ENCODE assay signal across 8 mouse cellular contexts in the genomic region with DNA sequence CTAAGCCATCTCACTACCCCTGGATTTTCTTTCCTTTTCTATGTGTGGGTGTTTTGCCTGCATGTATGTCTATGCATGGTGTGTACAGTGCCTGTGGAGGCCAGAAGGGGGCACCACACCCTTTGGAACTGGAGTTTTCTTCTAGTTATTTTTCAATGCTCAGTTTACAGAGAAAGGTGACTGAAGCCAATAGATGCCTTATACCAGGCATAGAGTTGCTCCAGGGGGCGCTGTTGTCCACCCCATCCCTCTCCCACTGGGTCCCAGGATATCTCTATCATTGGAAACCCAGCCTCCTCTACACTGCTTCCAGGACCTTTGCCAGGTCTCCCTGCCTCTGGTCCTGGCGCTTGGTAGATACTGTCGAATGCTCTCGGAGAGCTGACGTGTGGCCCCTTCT.
DNase-seq lines count a peak whose midpoint lies in the region; ATAC-seq and TF ChIP-seq lines count a peak whose summit lies in the region.

No protein-coding gene starts in this region.

- TF ChIP-seq EP300 in liver, embryonic 14.5 days (IDR thresholded peaks at IDR 0.05; ENCODE audit: low read depth), result no peak

- no peaks in the 10 kb centered on the region for H3K36me3 ChIP-seq in embryonic facial prominence, embryonic 10.5 days (replicated peaks)
- no peaks in the 10 kb centered on the region for H3K36me3 ChIP-seq in heart, embryonic 10.5 days
- no peaks in the 10 kb centered on the region for H3K36me3 ChIP-seq in kidney, embryonic 14.5 days (ENCODE audit: control insufficient read depth, insufficient read depth, low read length)
- no peaks in the 10 kb centered on the region for H3K36me3 ChIP-seq in liver, embryonic 14.5 days (replicated peaks; ENCODE audit: control insufficient read depth, insufficient read depth, low read depth)
- no peaks in the 10 kb centered on the region for H3K36me3 ChIP-seq in neural tube, embryonic 15.5 days

- in situ Hi-C loops in Patski (cut with MboI; ENCODE audit: low pct_unique_long_range_greater_than_20kb), result loop anchor here (5.0 to 25.0 kb wide), 2 partner anchors 544 to 874 kb away; no protein-coding TSS in a partner anchor

- no peak overlapping the region for H3K4me3 ChIP-seq in embryonic facial prominence, embryonic 10.5 days
- no peak overlapping the region for H3K4me3 ChIP-seq in heart, embryonic 10.5 days
- no peak overlapping the region for H3K4me3 ChIP-seq in kidney, embryonic 14.5 days (ENCODE audit: low read length)
- H3K4me3 ChIP-seq in liver, embryonic 14.5 days (ENCODE audit: insufficient read depth in 1 of 2, low read depth in 2 of 2, low read length in 2 of 2), result no peak overlapping the region
- H3K4me3 ChIP-seq in neural tube, embryonic 15.5 days (replicated peaks), result no peak overlapping the region

- H3K27ac ChIP-seq in embryonic facial prominence, embryonic 10.5 days (replicated peaks), result no peak overlapping the region
- no peak overlapping the region for H3K27ac ChIP-seq in heart, embryonic 10.5 days
- H3K27ac ChIP-seq in kidney, embryonic 14.5 days (ENCODE audit: low read depth, low read length), result no peak overlapping the region
- no peak overlapping the region for H3K27ac ChIP-seq in liver, embryonic 14.5 days
- H3K27ac ChIP-seq in neural tube, embryonic 15.5 days (replicated peaks), result 0 out of 2 replicates have a peak overlapping the region, but pooled peaks have one; percentile 33

- 66% methylated on average over 5 of the region's 5 CpGs for WGBS in embryonic facial prominence, embryonic 10.5 days
- 47% methylated on average over 5 of the region's 5 CpGs for WGBS in heart, embryonic 10.5 days
- whole genome bisulfite sequencing in kidney, embryonic 14.5 days, result 66% methylated on average over 5 of the region's 5 CpGs
- WGBS in liver, embryonic 14.5 days (ENCODE audit: insufficient replicate concordance), result 29% methylated on average over 5 of the region's 5 CpGs
- WGBS in neural tube, embryonic 15.5 days, result 44% methylated on average over 5 of the region's 5 CpGs

- peak; percentile 20 for DNase-seq in 3134 (ENCODE audit: extremely low read depth, insufficient read length, low spot score)
- peak; percentile 37 for DNase-seq in Patski (ENCODE audit: low read depth, low spot score)
- DNase-seq in embryonic facial prominence, embryonic 10.5 days (ENCODE audit: low spot score), result peak; percentile 71
- peak; percentile 78 for DNase-seq in heart, embryonic 10.5 days (ENCODE audit: low spot score)
- DNase-seq in liver, embryonic 14.5 days (ENCODE audit: low read depth in 3 of 3, low spot score in 3 of 3), result peak; percentile 64 to 71 (median 67)
- DNase-seq in thymus, postnatal 14 days, result peak; percentile 67

- H3K4me1 ChIP-seq in embryonic facial prominence, embryonic 10.5 days, result peaks cover 13% of the 10 kb centered on the region
- peaks cover 42% of the 10 kb centered on the region for H3K4me1 ChIP-seq in heart, embryonic 10.5 days
- H3K4me1 ChIP-seq in kidney, embryonic 14.5 days (ENCODE audit: control insufficient read depth, insufficient read depth, low read length), result peaks cover 10% of the 10 kb centered on the region; the same call in 1 of the 2 replicates
- peaks cover 21 to 39% of the 10 kb centered on the region in 2 experiments for H3K4me1 ChIP-seq in liver, embryonic 14.5 days (replicated peaks; ENCODE audit: control insufficient read depth in 2 of 2, insufficient read depth in 2 of 2, low read length in 1 of 2)
- peaks cover 14% of the 10 kb centered on the region for H3K4me1 ChIP-seq in neural tube, embryonic 15.5 days

- peak; percentile 89 for TF ChIP-seq CTCF in Patski (IDR thresholded peaks at IDR 0.05)
- TF ChIP-seq CTCF in liver, embryonic 14.5 days (IDR thresholded peaks at IDR 0.05; ENCODE audit: low read depth), result peak; percentile 82

- no peaks in the 10 kb centered on the region for H3K9me3 ChIP-seq in embryonic facial prominence, embryonic 10.5 days
- no peaks in the 10 kb centered on the region for H3K9me3 ChIP-seq in heart, embryonic 10.5 days
- no peaks in the 10 kb centered on the region for H3K9me3 ChIP-seq in kidney, embryonic 14.5 days (ENCODE audit: control insufficient read depth, low read length)
- no peaks in the 10 kb centered on the region for H3K9me3 ChIP-seq in liver, embryonic 14.5 days (ENCODE audit: control insufficient read depth, low read length)
- no peaks in the 10 kb centered on the region for H3K9me3 ChIP-seq in neural tube, embryonic 15.5 days (replicated peaks)

- no peak overlapping the region for H3K9ac ChIP-seq in kidney, embryonic 14.5 days (ENCODE audit: low read depth, low read length)
- no peak overlapping the region for H3K9ac ChIP-seq in liver, embryonic 14.5 days (replicated peaks)
- H3K9ac ChIP-seq in neural tube, embryonic 15.5 days (replicated peaks), result no peak overlapping the region

- POLR2A ChIA-PET in Patski (lab: Charles Lee), result no interaction called here

- peak; percentile 82 for ATAC-seq in Patski
- peak; percentile 71 for ATAC-seq in kidney, embryonic 14.5 days (ENCODE audit: low FRiP score, low TSS enrichment)
- ATAC-seq in liver, embryonic 14.5 days (ENCODE audit: insufficient read depth), result peak; percentile 75
- ATAC-seq in neural tube, embryonic 15.5 days (ENCODE audit: low FRiP score), result peak; percentile 53; the same call in 1 of the 2 replicates

- CTCF ChIA-PET in Patski (lab: Charles Lee), result interaction anchor here (0.8 to 1.3 kb wide), 4 partner anchors 17 to 150 kb away, joined by 3 to 4 read pairs (median 3); no protein-coding TSS in a partner anchor

- no peaks in the 10 kb centered on the region for H3K27me3 ChIP-seq in Patski
- no peaks in the 10 kb centered on the region for H3K27me3 ChIP-seq in embryonic facial prominence, embryonic 10.5 days (replicated peaks; ENCODE audit: low read depth, poor library complexity, severe bottlenecking)
- H3K27me3 ChIP-seq in heart, embryonic 10.5 days (ENCODE audit: insufficient read depth, poor library complexity, severe bottlenecking), result no peaks in the 10 kb centered on the region
- H3K27me3 ChIP-seq in kidney, embryonic 14.5 days (ENCODE audit: control insufficient read depth, insufficient read depth, low read length), result no peaks in the 10 kb centered on the region
- H3K27me3 ChIP-seq in liver, embryonic 14.5 days (ENCODE audit: control insufficient read depth, insufficient read depth, low read length), result no peaks in the 10 kb centered on the region
- no peaks in the 10 kb centered on the region for H3K27me3 ChIP-seq in neural tube, embryonic 15.5 days (replicated peaks)

- no peak overlapping the region for H3K4me2 ChIP-seq in kidney, embryonic 14.5 days (replicated peaks; ENCODE audit: low read depth, low read length)
- H3K4me2 ChIP-seq in liver, embryonic 14.5 days (ENCODE audit: low read depth), result peak overlapping the region; percentile 32; the same call in 1 of the 2 replicates
- no peak overlapping the region for H3K4me2 ChIP-seq in neural tube, embryonic 15.5 days

Comparison
In these comparisons a context has a peak if more than half of its experiments do, and no peak if none do; other contexts are left out.
1. DNase-seq: peak in every context shown above with its lines; median percentile 78 in heart, embryonic 10.5 days; 71 in embryonic facial prominence, embryonic 10.5 days; 67 in liver, embryonic 14.5 days; 67 in thymus, postnatal 14 days; 37 in Patski; 20 in 3134.